Mouse (Mus musculus): ENCODE measurements around the gene Brd7.

- TF ChIP-seq CTCF (IDR thresholded peaks at IDR 0.05; ENCODE audit: borderline replicate concordance, control insufficient read depth, extremely low read depth, insufficient read depth, low read length, poor library complexity) (no peak), POLR2A (IDR thresholded peaks at IDR 0.05; ENCODE audit: control insufficient read depth, extremely low read depth, insufficient read depth, low read length, poor library complexity) (no peak)
These were observed 43.8 kb downstream of the Brd7 start for GRCm38 (mm10) chr8:88318151-88318550.

All from thymus, adult 2 months (tissue).